Mouse (Mus musculus) liver, postnatal 0 days (tissue): ENCODE measurements around the gene Cdc7.

Experiments
- CTCF ChIP-seq: sonication (generic); IDR thresholded peaks from 2 replicates; pipeline ENCODE4 v1.5.1; 2016; ENCODE audit warnings: antibody characterized with exemption, low read depth
- EP300 ChIP-seq: IDR thresholded peaks from 2 replicates; pipeline ENCODE4 v1.6.1; 2016; ENCODE audit warnings: antibody characterized with exemption, low read depth, mild to moderate bottlenecking

GRCm38 (mm10) chr5:106960451-106960850, 3.7 kb upstream of the Cdc7 start:
- TF ChIP-seq CTCF = no peak
- no peak for TF ChIP-seq EP300
